Comparison of ENCODE assay signal across 8 mouse cellular contexts in genomic region chr2:155277721-155278120, GRCm38 (mm10). TPM values are rescaled to one million over a fixed set of nuclear protein-coding genes. Genes with fewer than 3 reads are reported as not detected.
DNase-seq lines count a peak whose midpoint lies in the region; ATAC-seq and TF ChIP-seq lines count a peak whose summit lies in the region.

No protein-coding gene starts in this region.

- 0 out of 2 replicates have a peak overlapping the region, but pooled peaks have one; percentile 98 for H3K4me2 ChIP-seq in liver, embryonic 13.5 days
- no peak overlapping the region; the same call in 1 of the 2 replicates for H3K4me2 ChIP-seq in liver, postnatal 0 days (ENCODE audit: low read depth, low read length)
- H3K4me2 ChIP-seq in heart, embryonic 13.5 days = peak overlapping the region; percentile 90
- H3K4me2 ChIP-seq in midbrain, postnatal 0 days (ENCODE audit: low read depth, low read length, poor library complexity, severe bottlenecking) = peak overlapping the region; percentile 79

- no peak for TF ChIP-seq EP300 in liver, postnatal 0 days (IDR thresholded peaks at IDR 0.05; ENCODE audit: low read depth)

- peak; percentile 35 for DNase-seq in adrenal gland, postnatal 14 days
- no peak for DNase-seq in adrenal gland, adult 18-20 months (ENCODE audit: low spot score in 2 of 2)
- no peak for DNase-seq in liver, embryonic 13.5 days
- DNase-seq in liver, postnatal 0 days = no peak
- no peak for DNase-seq in midbrain, postnatal 0 days (ENCODE audit: low spot score)
- no peak for DNase-seq in urinary bladder, postnatal 10 days (ENCODE audit: low spot score)
- DNase-seq in ovary, adult 18-20 months (ENCODE audit: low spot score) = no peak

- 0 out of 2 replicates have a peak, but pooled peaks cover 3% of the 10 kb centered on the region for H3K36me3 ChIP-seq in liver, embryonic 13.5 days
- H3K36me3 ChIP-seq in liver, postnatal 0 days (replicated peaks; ENCODE audit: insufficient read depth, low read length) = no peaks in the 10 kb centered on the region
- peaks cover 35% of the 10 kb centered on the region for H3K36me3 ChIP-seq in heart, embryonic 13.5 days
- peaks cover 15% of the 10 kb centered on the region for H3K36me3 ChIP-seq in midbrain, postnatal 0 days (ENCODE audit: insufficient read depth, low read length)

- ATAC-seq in liver, embryonic 13.5 days (ENCODE audit: low read depth) = no peak
- ATAC-seq in liver, postnatal 0 days = no peak
- ATAC-seq in heart, embryonic 13.5 days (ENCODE audit: extremely low read depth, insufficient number of reproducible peaks, low FRiP score, low TSS enrichment) = no peak
- no peak for ATAC-seq in midbrain, postnatal 0 days (ENCODE audit: low FRiP score)

- H3K27ac ChIP-seq in liver, embryonic 13.5 days = no peak overlapping the region
- H3K27ac ChIP-seq in liver, postnatal 0 days (ENCODE audit: low read depth) = no peak overlapping the region
- H3K27ac ChIP-seq in heart, embryonic 13.5 days (replicated peaks) = 0 out of 2 replicates have a peak overlapping the region, but pooled peaks have one; percentile 93
- H3K27ac ChIP-seq in midbrain, postnatal 0 days (ENCODE audit: low read depth, low read length) = peak overlapping the region; percentile 92

- no peaks in the 10 kb centered on the region for H3K9me3 ChIP-seq in liver, embryonic 13.5 days (replicated peaks)
- H3K9me3 ChIP-seq in liver, postnatal 0 days (ENCODE audit: low read length) = no peaks in the 10 kb centered on the region
- no peaks in the 10 kb centered on the region for H3K9me3 ChIP-seq in heart, embryonic 13.5 days
- H3K9me3 ChIP-seq in midbrain, postnatal 0 days (ENCODE audit: low read length) = no peaks in the 10 kb centered on the region

- TF ChIP-seq CTCF in liver, postnatal 0 days (IDR thresholded peaks at IDR 0.05; ENCODE audit: low read depth) = no peak
- TF ChIP-seq CTCF in midbrain, postnatal 0 days (IDR thresholded peaks at IDR 0.05) = no peak

- H3K9ac ChIP-seq in liver, embryonic 13.5 days = no peak overlapping the region
- no peak overlapping the region for H3K9ac ChIP-seq in liver, postnatal 0 days (replicated peaks)
- H3K9ac ChIP-seq in heart, embryonic 13.5 days = peak overlapping the region; percentile 99
- peak overlapping the region; percentile 98 for H3K9ac ChIP-seq in midbrain, postnatal 0 days (replicated peaks; ENCODE audit: low read length, poor library complexity, severe bottlenecking)

- no peaks in the 10 kb centered on the region for H3K27me3 ChIP-seq in liver, embryonic 13.5 days
- no peaks in the 10 kb centered on the region for H3K27me3 ChIP-seq in liver, postnatal 0 days (ENCODE audit: insufficient read depth, low read length)
- H3K27me3 ChIP-seq in heart, embryonic 13.5 days (replicated peaks) = no peaks in the 10 kb centered on the region
- no peaks in the 10 kb centered on the region for H3K27me3 ChIP-seq in midbrain, postnatal 0 days (ENCODE audit: insufficient read depth, low read length)

- peaks cover 16% of the 10 kb centered on the region for H3K4me1 ChIP-seq in liver, embryonic 13.5 days (replicated peaks)
- peaks cover 7% of the 10 kb centered on the region for H3K4me1 ChIP-seq in liver, postnatal 0 days (ENCODE audit: insufficient read depth)
- H3K4me1 ChIP-seq in heart, embryonic 13.5 days = peaks cover 22% of the 10 kb centered on the region
- peaks cover 8% of the 10 kb centered on the region; the same call in 1 of the 2 replicates for H3K4me1 ChIP-seq in midbrain, postnatal 0 days (ENCODE audit: insufficient read depth, low read length)

- WGBS in liver, embryonic 13.5 days (ENCODE audit: insufficient replicate concordance) = 90% methylated on average over 2 of the region's 2 CpGs
- 93% methylated on average over 2 of the region's 2 CpGs for WGBS in liver, postnatal 0 days (ENCODE audit: insufficient replicate concordance)
- WGBS in heart, embryonic 13.5 days = 82% methylated on average over 2 of the region's 2 CpGs
- WGBS in midbrain, postnatal 0 days = 84% methylated on average over 2 of the region's 2 CpGs

- no peak overlapping the region for H3K4me3 ChIP-seq in liver, embryonic 13.5 days (replicated peaks)
- no peak overlapping the region for H3K4me3 ChIP-seq in liver, postnatal 0 days (ENCODE audit: low read depth, low read length)
- H3K4me3 ChIP-seq in heart, embryonic 13.5 days = peak overlapping the region; percentile 97
- H3K4me3 ChIP-seq in midbrain, postnatal 0 days (ENCODE audit: low read depth, low read length) = peak overlapping the region; percentile 98

RNA-seq across cellular contexts. Expression of gene Map1lc3a, which starts 1.6 kb away (rescaled TPM):
- 575 and 582 TPM in 2 replicates for total RNA-seq in adrenal gland, postnatal 14 days (2021)
- 100 to 1,000 TPM; 390 to 903 TPM for total RNA-seq in adrenal gland, adult 18-20 months (2021)
- polyA plus RNA-seq in liver, embryonic 13.5 days (2015; fragmentation: Nextera tagmentation; extraction: Ambion mirVana) = 18.7 and 23.4 TPM in 2 replicates
- 68.0 and 83.2 TPM in 2 replicates for polyA plus RNA-seq in liver, postnatal 0 days (2015; fragmentation: Nextera tagmentation; extraction: Ambion mirVana)
- polyA plus RNA-seq in heart, embryonic 13.5 days (2015; fragmentation: Nextera tagmentation; extraction: Ambion mirVana) = 297 and 329 TPM in 2 replicates
- 560 and 573 TPM in 2 replicates for total RNA-seq in midbrain, postnatal 0 days (2014; rRNA removed)
- polyA plus RNA-seq in midbrain, postnatal 0 days (2015; fragmentation: Nextera tagmentation; extraction: Ambion mirVana) = 839 and 943 TPM in 2 replicates

RNA-seq across cellular contexts. Expression of gene Dynlrb1, which starts 41.4 kb away (rescaled TPM):
- 357 and 369 TPM in 2 replicates for total RNA-seq in adrenal gland, postnatal 14 days (2021)
- total RNA-seq in adrenal gland, adult 18-20 months (2021) = 100 to 1,000 TPM; 276 to 369 TPM
- polyA plus RNA-seq in liver, embryonic 13.5 days (2015; fragmentation: Nextera tagmentation; extraction: Ambion mirVana) = 147 and 150 TPM in 2 replicates
- polyA plus RNA-seq in liver, postnatal 0 days (2015; fragmentation: Nextera tagmentation; extraction: Ambion mirVana) = 129 and 139 TPM in 2 replicates
- polyA plus RNA-seq in heart, embryonic 13.5 days (2015; fragmentation: Nextera tagmentation; extraction: Ambion mirVana) = 412 and 445 TPM in 2 replicates
- total RNA-seq in midbrain, postnatal 0 days (2014; rRNA removed) = 293 and 374 TPM in 2 replicates
- 776 and 856 TPM in 2 replicates for polyA plus RNA-seq in midbrain, postnatal 0 days (2015; fragmentation: Nextera tagmentation; extraction: Ambion mirVana)

Comparison
In these comparisons a context has a peak if more than half of its experiments do, and no peak if none do; other contexts are left out.
1. H3K27ac ChIP-seq: peak in heart, embryonic 13.5 days (single experiment) and midbrain, postnatal 0 days (single experiment); none in liver, embryonic 13.5 days (single experiment) and liver, postnatal 0 days (single experiment).
2. H3K4me3 ChIP-seq: peak in heart, embryonic 13.5 days (single experiment) and midbrain, postnatal 0 days (single experiment); none in liver, embryonic 13.5 days (single experiment) and liver, postnatal 0 days (single experiment).
3. H3K9ac ChIP-seq: peak in heart, embryonic 13.5 days (single experiment) and midbrain, postnatal 0 days (single experiment); none in liver, embryonic 13.5 days (single experiment) and liver, postnatal 0 days (single experiment).